Mouse (Mus musculus) bone marrow, adult 2 months (tissue): ENCODE measurements around the gene Sema3a. TPM values are rescaled to one million over a fixed set of nuclear protein-coding genes. Genes with fewer than 3 reads are reported as not detected.

Experiments used
- H3K27ac ChIP-seq: fragments of 200-500 bp; 2 replicates; pipeline ENCODE4 v1.5.1; 2012; ENCODE audit warnings: low read depth, mild to moderate bottlenecking, control low read depth, inconsistent platforms, low read length; ENCODE audit not compliant: control insufficient read depth, poor library complexity, insufficient read depth
- H3K4me1 ChIP-seq: fragments of 200-500 bp; 2 replicates; pipeline ENCODE4 v1.6.1; 2011; ENCODE audit warnings: low read length; ENCODE audit not compliant: control insufficient read depth, insufficient read depth
- H3K4me3 ChIP-seq: fragments of 200-500 bp; replicated peaks from 2 replicates; pipeline ENCODE3; 2011; ENCODE audit warnings: mild to moderate bottlenecking, low read depth, low read length, control low read depth; ENCODE audit not compliant: control insufficient read depth
- CTCF ChIP-seq: fragments of 200-500 bp; IDR thresholded peaks from 2 replicates; pipeline ENCODE4 v1.5.1; 2011; ENCODE audit warnings: low read length, control low read depth; ENCODE audit not compliant: control insufficient read depth, insufficient read depth
- POLR2A ChIP-seq: fragments of 200-500 bp; IDR thresholded peaks from 2 replicates; pipeline ENCODE4 v1.6.1; 2011; ENCODE audit warnings: low read depth, mild to moderate bottlenecking, control low read depth, low read length, borderline replicate concordance; ENCODE audit not compliant: control insufficient read depth
- WGBS: fragments of 180-500 bp; shearing (Covaris S2); methylation state at CpG from one replicate; pipeline ENCODE4 v1.1.7; 2018; 5-methylcytosine and 5-hydroxymethylcytosine counted together
- polyA plus RNA-seq: library from polyadenylated mRNA; stranded (reverse); fragments of >200 nt; gene quantifications from 2 replicates; pipeline ENCODE4 v1.2.4, GENCODE M21; 2011; ENCODE audit warnings: low replicate concordance; ENCODE audit not compliant: missing spikeins, insufficient read depth, insufficient read length

The Sema3a gene
- polyA plus RNA-seq, 1 experiment, result 2.6 TPM

- H3K4me1 ChIP-seq, result no peaks in the 10 kb centered on the region
- no peak overlapping the region for H3K27ac ChIP-seq
- TF ChIP-seq POLR2A (no peak), CTCF (peak; percentile 84)
- H3K4me3 ChIP-seq, result peak overlapping the region; percentile 40
- WGBS, result 6% methylated on average over 24 of the region's 24 CpGs
These were observed 503.5 kb downstream of the Sema3a start for GRCm38 (mm10) chr5:13628606-13629311.

GRCm38 (mm10) chr5:13629916-13630315 is 504.7 kb downstream of the Sema3a start:
- 75% methylated on average over 5 of the region's 5 CpGs for WGBS
- TF ChIP-seq CTCF (no peak), POLR2A (no peak)
- Histone ChIP-seq H3K4me1 (no peaks in the 10 kb centered on the region), H3K4me3 (no peak overlapping the region), H3K27ac (no peak overlapping the region)

- H3K27ac ChIP-seq, result no peak overlapping the region
- no peaks in the 10 kb centered on the region for H3K4me1 ChIP-seq
- no peak overlapping the region for H3K4me3 ChIP-seq
- TF ChIP-seq POLR2A, result no peak
- no peak for TF ChIP-seq CTCF
These were observed 505.5 kb downstream of the Sema3a start for GRCm38 (mm10) chr5:13630692-13631091.

GRCm38 (mm10) chr5:13636237-13636636 is 511.0 kb downstream of the Sema3a start:
- Histone ChIP-seq H3K4me1 (no peaks in the 10 kb centered on the region), H3K27ac (no peak overlapping the region), H3K4me3 (no peak overlapping the region)
- no peak for TF ChIP-seq POLR2A
- TF ChIP-seq CTCF, result no peak
- WGBS, result 75% methylated on average over 3 of the region's 3 CpGs
